Mouse (Mus musculus): ENCODE results near the gene Nrtn.

The Nrtn gene

GRCm38 (mm10) chr17:56762769-56763731 lies 5.7 kb upstream of the Nrtn start:
- DNase-seq (ENCODE audit: low read depth) = peak; percentile 25

GRCm38 (mm10) chr17:56761991-56762410 lies 4.7 kb upstream of the Nrtn start:
- DNase-seq (ENCODE audit: low read depth) = peak; percentile 33

- no peak for DNase-seq (ENCODE audit: low read depth)
Observed at GRCm38 (mm10) chr17:56761077-56761476, 3.7 kb upstream of the Nrtn start.

GRCm38 (mm10) chr17:56759261-56759660 lies 1.9 kb upstream of the Nrtn start:
- no peak for DNase-seq (ENCODE audit: low read depth)

GRCm38 (mm10) chr17:56758132-56758531 lies 802 bp upstream of the Nrtn start:
- no peak for DNase-seq (ENCODE audit: low read depth)

GRCm38 (mm10) chr17:56756703-56757399 lies 479 bp downstream of the Nrtn start:
- DNase-seq (ENCODE audit: low read depth) = no peak

GRCm38 (mm10) chr17:56754271-56755185 lies 2.8 kb downstream of the Nrtn start:
- no peak for DNase-seq (ENCODE audit: low read depth)

GRCm38 (mm10) chr17:56753452-56753851 lies 3.9 kb downstream of the Nrtn start:
- no peak for DNase-seq (ENCODE audit: low read depth)

- no peak for DNase-seq (ENCODE audit: low read depth)
Observed at GRCm38 (mm10) chr17:56751404-56752072, 5.8 kb downstream of the Nrtn start.

GRCm38 (mm10) chr17:56744173-56744572 lies 13.2 kb downstream of the Nrtn start:
- DNase-seq (ENCODE audit: low read depth) = no peak

GRCm38 (mm10) chr17:56740788-56741160 lies 16.6 kb downstream of the Nrtn start:
- DNase-seq (ENCODE audit: low read depth) = no peak

GRCm38 (mm10) chr17:56740118-56740787 lies 17.1 kb downstream of the Nrtn start:
- DNase-seq (ENCODE audit: low read depth) = no peak

GRCm38 (mm10) chr17:56738221-56738620 lies 19.1 kb downstream of the Nrtn start:
- DNase-seq (ENCODE audit: low read depth) = no peak

GRCm38 (mm10) chr17:56736534-56736933 lies 20.8 kb downstream of the Nrtn start:
- DNase-seq (ENCODE audit: low read depth) = no peak

GRCm38 (mm10) chr17:56729656-56730055 lies 27.7 kb downstream of the Nrtn start:
- DNase-seq (ENCODE audit: low read depth) = no peak

GRCm38 (mm10) chr17:56729151-56729550 lies 28.2 kb downstream of the Nrtn start:
- DNase-seq (ENCODE audit: low read depth) = no peak

GRCm38 (mm10) chr17:56728117-56728516 lies 29.2 kb downstream of the Nrtn start:
- peak; percentile 7 for DNase-seq (ENCODE audit: low read depth)

- DNase-seq (ENCODE audit: low read depth) = no peak
Observed at GRCm38 (mm10) chr17:56727659-56728058, 29.7 kb downstream of the Nrtn start.

GRCm38 (mm10) chr17:56727029-56727649 lies 30.2 kb downstream of the Nrtn start:
- DNase-seq (ENCODE audit: low read depth) = no peak

GRCm38 (mm10) chr17:56723419-56724161 lies 33.7 kb downstream of the Nrtn start:
- no peak for DNase-seq (ENCODE audit: low read depth)

Data from fibroblast of lung, adult 2 months (primary cell).